Mouse (Mus musculus) lung, embryonic 15.5 days (tissue): ENCODE data around the gene Tfcp2. TPM values are rescaled to one million over a fixed set of nuclear protein-coding genes. Genes with fewer than 3 reads are reported as not detected.

Experiments
- ATAC-seq: fragments of 200-750 bp; cut with Nextera tagmentation; 2 replicates; pipeline ENCODE4 v1.8.0; 2017; ENCODE audit warnings: moderate number of reproducible peaks, borderline replicate concordance; ENCODE audit not compliant: low FRiP score, low TSS enrichment; ENCODE audit errors: extremely low read depth
- H3K27ac ChIP-seq: fragments of 300-500 bp; sonication (generic); 2 replicates; pipeline ENCODE4 v1.5.1; 2015; ENCODE audit warnings: moderate library complexity, mild to moderate bottlenecking, inconsistent platforms
- H3K27me3 ChIP-seq: fragments of 300-500 bp; sonication (generic); 2 replicates; pipeline ENCODE4 v1.6.1; 2015; ENCODE audit warnings: inconsistent platforms
- H3K36me3 ChIP-seq: fragments of 300-500 bp; sonication (generic); 2 replicates; pipeline ENCODE4 v1.6.1; 2015; ENCODE audit warnings: inconsistent platforms
- H3K4me1 ChIP-seq: fragments of 300-500 bp; sonication (generic); 2 replicates; pipeline ENCODE4 v1.6.1; 2015; ENCODE audit warnings: inconsistent platforms
- H3K4me2 ChIP-seq: fragments of 300-500 bp; sonication (generic); 2 replicates; pipeline ENCODE4 v1.6.1; 2015; ENCODE audit warnings: inconsistent platforms, mild to moderate bottlenecking, moderate library complexity
- H3K4me3 ChIP-seq: fragments of 300-500 bp; sonication (generic); 2 replicates; pipeline ENCODE4 v1.5.1; 2015; ENCODE audit warnings: mild to moderate bottlenecking, inconsistent platforms
- H3K9ac ChIP-seq: fragments of 300-500 bp; sonication (generic); 2 replicates; pipeline ENCODE4 v1.6.1; 2015; ENCODE audit warnings: inconsistent platforms
- H3K9me3 ChIP-seq: fragments of 300-500 bp; sonication (generic); 2 replicates; pipeline ENCODE4 v1.6.1; 2016; ENCODE audit warnings: inconsistent platforms
- WGBS: fragments of 180-500 bp; shearing (Covaris S2); methylation state at CpG from one replicate; pipeline ENCODE4 v1.1.7; 2015; 5-methylcytosine and 5-hydroxymethylcytosine counted together
- polyA plus RNA-seq: library from polyadenylated mRNA; unstranded; fragments of >200 nt; fragmentation: Nextera tagmentation; extraction: Ambion mirVana; gene quantifications from 2 replicates; pipeline ENCODE4 v1.2.1, GENCODE M21; 2015

Tfcp2 gene
- polyA plus RNA-seq, 1 experiment from 2014 or later = 27.3 TPM

DNA sequence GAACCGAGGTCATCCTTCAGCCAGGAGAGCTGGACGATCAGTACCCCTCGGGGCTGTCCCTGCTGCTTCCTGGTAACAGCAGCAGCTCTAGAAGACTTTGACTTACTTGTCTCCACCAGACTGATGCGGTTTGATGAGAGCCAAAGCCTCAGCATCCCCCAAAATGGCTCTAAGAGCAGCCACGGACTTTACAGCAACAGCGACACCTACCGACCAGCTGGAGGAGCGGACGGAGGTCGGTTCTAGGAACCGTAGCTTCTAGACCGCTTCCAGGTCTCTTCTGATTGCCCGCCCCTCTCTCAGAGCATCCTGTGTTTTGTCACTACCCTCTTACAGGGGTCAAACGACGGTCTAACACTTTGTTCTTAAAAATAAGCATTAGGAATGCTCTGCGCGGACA lies 94.5 kb downstream of the Tfcp2 start:
- Histone ChIP-seq H3K27me3 (peaks cover 11% of the 10 kb centered on the region), H3K4me1 (no peaks in the 10 kb centered on the region), H3K36me3 (no peaks in the 10 kb centered on the region), H3K4me3 (no peak overlapping the region), H3K4me2 (no peak overlapping the region), H3K27ac (no peak overlapping the region), H3K9me3 (no peaks in the 10 kb centered on the region), H3K9ac (no peak overlapping the region)
- 4% methylated on average over 17 of the region's 17 CpGs for WGBS
- ATAC-seq = no peak

- Histone ChIP-seq H3K4me2 (no peak overlapping the region), H3K9ac (no peak overlapping the region), H3K9me3 (no peaks in the 10 kb centered on the region), H3K27me3 (peaks cover 11% of the 10 kb centered on the region), H3K4me3 (no peak overlapping the region), H3K27ac (no peak overlapping the region), H3K36me3 (no peaks in the 10 kb centered on the region), H3K4me1 (no peaks in the 10 kb centered on the region)
- WGBS = 72% methylated on average over 7 of the region's 7 CpGs
- ATAC-seq = no peak
These were observed 95.3 kb downstream of the Tfcp2 start for GRCm38 (mm10) chr15:100456356-100456991.

DNA sequence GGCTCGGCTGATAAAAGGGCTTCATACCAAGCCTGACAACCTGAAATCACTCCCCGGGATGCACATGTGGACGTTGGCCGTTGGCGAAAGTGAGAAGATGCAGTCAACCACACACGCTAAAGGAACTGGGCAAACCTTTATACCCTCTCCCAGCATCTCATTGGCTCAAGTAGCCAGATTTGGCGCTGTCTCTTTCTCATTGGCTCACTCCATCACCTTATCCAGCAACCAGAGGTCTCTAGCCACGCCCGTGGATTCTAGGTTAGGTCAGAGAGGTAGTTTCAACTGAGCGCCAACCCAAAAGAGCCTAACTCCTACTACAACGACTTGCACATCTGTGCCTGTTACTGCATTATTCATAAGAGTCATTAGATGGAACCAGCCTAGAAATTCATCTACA lies 99.3 kb downstream of the Tfcp2 start:
- H3K36me3 ChIP-seq = no peaks in the 10 kb centered on the region
- no peak overlapping the region for H3K4me2 ChIP-seq
- no peaks in the 10 kb centered on the region for H3K9me3 ChIP-seq
- no peaks in the 10 kb centered on the region for H3K27me3 ChIP-seq
- no peak overlapping the region for H3K4me3 ChIP-seq
- no peak overlapping the region for H3K9ac ChIP-seq
- WGBS = 72% methylated on average over 11 of the region's 11 CpGs
- peaks cover 6% of the 10 kb centered on the region; the same call in 1 of the 2 replicates for H3K4me1 ChIP-seq
- no peak for ATAC-seq
- no peak overlapping the region for H3K27ac ChIP-seq

- H3K9ac ChIP-seq = no peak overlapping the region
These were observed 100.6 kb downstream of the Tfcp2 start for GRCm38 (mm10) chr15:100451245-100451644.

DNA sequence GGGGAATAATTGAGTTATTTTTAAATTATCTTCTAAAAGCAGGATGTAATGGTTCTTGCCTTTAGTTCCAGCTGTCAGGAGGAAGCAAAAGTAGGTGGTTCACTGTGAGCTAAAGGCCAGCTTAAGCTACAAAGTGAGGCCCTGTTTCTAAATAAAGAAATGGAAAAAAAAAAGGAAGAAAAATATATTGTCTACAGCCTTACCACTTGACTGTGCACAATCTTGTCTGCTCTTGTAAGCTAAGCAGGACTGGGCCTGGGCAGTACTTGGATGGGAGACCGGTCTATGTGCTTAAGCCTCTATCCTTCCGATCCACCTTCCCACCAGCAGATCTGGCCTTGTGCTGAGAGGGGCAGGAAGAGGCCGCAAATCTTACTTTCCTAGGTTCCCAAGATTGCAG lies 102.3 kb downstream of the Tfcp2 start:
- Histone ChIP-seq H3K9ac (no peak overlapping the region), H3K4me1 (peaks cover 6% of the 10 kb centered on the region; the same call in 1 of the 2 replicates), H3K4me2 (no peak overlapping the region), H3K36me3 (no peaks in the 10 kb centered on the region), H3K27me3 (no peaks in the 10 kb centered on the region), H3K9me3 (no peaks in the 10 kb centered on the region), H3K27ac (no peak overlapping the region), H3K4me3 (no peak overlapping the region)
- WGBS = 92% methylated on average over 3 of the region's 3 CpGs
- no peak for ATAC-seq

More at GRCm38 (mm10) chr15:100451245-100451644, 100.6 kb downstream of the Tfcp2 start:
- H3K4me2 ChIP-seq = 0 out of 2 replicates have a peak overlapping the region, but pooled peaks have one; percentile 13
- no peaks in the 10 kb centered on the region for H3K27me3 ChIP-seq
- peaks cover 6% of the 10 kb centered on the region; the same call in 1 of the 2 replicates for H3K4me1 ChIP-seq
- H3K9me3 ChIP-seq = no peaks in the 10 kb centered on the region
- WGBS = 45% methylated on average over 16 of the region's 16 CpGs
- H3K27ac ChIP-seq = no peak overlapping the region
- H3K36me3 ChIP-seq = no peaks in the 10 kb centered on the region
- H3K4me3 ChIP-seq = no peak overlapping the region
- peak; percentile 31; the same call in 1 of the 2 replicates for ATAC-seq

GRCm38 (mm10) chr15:100448572-100448971 lies 103.2 kb downstream of the Tfcp2 start:
- 63% methylated on average over 4 of the region's 4 CpGs for WGBS
- Histone ChIP-seq H3K27ac (no peak overlapping the region), H3K27me3 (no peaks in the 10 kb centered on the region), H3K9me3 (no peaks in the 10 kb centered on the region), H3K36me3 (no peaks in the 10 kb centered on the region), H3K4me3 (no peak overlapping the region), H3K4me1 (peaks cover 11% of the 10 kb centered on the region), H3K4me2 (no peak overlapping the region), H3K9ac (no peak overlapping the region)
- no peak for ATAC-seq

Other genes with a start within 250 kb of the Tfcp2 start
- gene Mettl7a1, start 247.9 kb downstream of the Tfcp2 start, polyA plus RNA-seq = 7.8 and 9.4 TPM in 2 replicates
- gene Mettl7a3, start 217.1 kb downstream of the Tfcp2 start, polyA plus RNA-seq = not detected in 2 replicates
- 0.10 TPM in 1 of 2 replicates, not detected in the other for gene Methig1, start 198.9 kb downstream of the Tfcp2 start, polyA plus RNA-seq
- gene Mettl7a2, start 198.8 kb downstream of the Tfcp2 start, polyA plus RNA-seq = not detected in 2 replicates
- not detected in 2 replicates for gene Higd1c, start 187.5 kb downstream of the Tfcp2 start, polyA plus RNA-seq
- 0.06 and 0.09 TPM in 2 replicates for gene Gm5475, start 129.9 kb downstream of the Tfcp2 start, polyA plus RNA-seq
- 20.3 and 26.0 TPM in 2 replicates for gene Slc11a2, start 126.9 kb downstream of the Tfcp2 start, polyA plus RNA-seq
- 19.5 and 21.5 TPM in 2 replicates for gene Letmd1, start 83.0 kb downstream of the Tfcp2 start, polyA plus RNA-seq
- gene Csrnp2, start 56.5 kb downstream of the Tfcp2 start, polyA plus RNA-seq = 12.5 and 12.7 TPM in 2 replicates
- gene Pou6f1, start 48.0 kb upstream of the Tfcp2 start, polyA plus RNA-seq = 3.8 and 4.3 TPM in 2 replicates
- gene Dazap2, start 63.3 kb upstream of the Tfcp2 start, polyA plus RNA-seq = 208 and 209 TPM in 2 replicates
- 14.4 and 15.2 TPM in 2 replicates for gene Smagp, start 84.9 kb upstream of the Tfcp2 start, polyA plus RNA-seq
- gene Bin2, start 117.5 kb upstream of the Tfcp2 start, polyA plus RNA-seq = 3.8 and 7.3 TPM in 2 replicates
- gene Cela1, start 135.9 kb upstream of the Tfcp2 start, polyA plus RNA-seq = 2.5 and 2.9 TPM in 2 replicates
- gene Galnt6, start 177.4 kb upstream of the Tfcp2 start, polyA plus RNA-seq = 0.53 and 0.61 TPM in 2 replicates
- 2.0 and 2.1 TPM in 2 replicates for gene Slc4a8, start 209.7 kb upstream of the Tfcp2 start, polyA plus RNA-seq